In genomic region chr4:107198072-107198471, GRCm38 (mm10) we compare ENCODE assay signal across 12 mouse cellular contexts. TPM values are rescaled to one million over a fixed set of nuclear protein-coding genes. Genes with fewer than 3 reads are reported as not detected.
"Had no signal": no experiment of that assay in that cellular context is flagged by ENCODE, and none has a peak within 500 bp of the region (broad histone marks: within the 10 kb centered on the region; RNA-seq: fewer than 3 reads in every experiment).

No protein-coding gene starts in this region.

- DNase-seq: kidney, postnatal 25 days; layer of hippocampus, postnatal 36 days; liver, embryonic 13.5 days; lung, adult 2 months; thymus, adult 18-20 months; thymus, postnatal 36 days had no signal

RNA-seq across cellular contexts. Expression of gene Ldlrad1, which starts 10.9 kb away (rescaled TPM):
- total RNA-seq: layer of hippocampus, postnatal 10 days; layer of hippocampus, postnatal 36 days; left cerebral cortex, adult 2 months; left cerebral cortex, postnatal 10 days; left cerebral cortex, postnatal 36 days; liver, adult 2 months; megakaryocyte, adult 5-6 weeks had no signal
